ENCODE assay signal across 9 mouse cellular contexts in the genomic region with DNA sequence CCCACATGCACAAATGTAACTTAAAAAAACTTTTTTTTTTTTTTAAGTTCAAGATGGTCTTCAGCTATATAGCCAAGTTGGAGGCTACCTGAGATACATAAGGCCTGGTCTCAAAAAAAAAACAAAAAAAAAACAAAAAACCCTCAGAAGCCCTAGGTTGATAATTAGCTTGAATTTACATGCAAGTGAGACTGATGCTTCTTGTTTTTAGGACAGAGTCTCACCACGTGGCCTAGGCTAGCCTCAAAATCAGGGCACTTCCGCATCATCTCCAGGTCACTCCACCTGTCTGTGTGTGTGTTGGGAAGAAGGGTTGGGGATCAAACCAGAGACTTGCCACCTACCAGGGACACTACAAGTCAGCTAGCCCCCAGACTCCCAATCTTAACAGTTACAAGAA. TPM values are rescaled to one million over a fixed set of nuclear protein-coding genes. Genes with fewer than 3 reads are reported as not detected.
DNase-seq lines count a peak whose midpoint lies in the region; ATAC-seq and TF ChIP-seq lines count a peak whose summit lies in the region.
"Had no signal": no experiment of that assay in that cellular context is flagged by ENCODE, and none has a peak within 500 bp of the region (broad histone marks: within the 10 kb centered on the region; RNA-seq: fewer than 3 reads in every experiment).

A gene (minus strand): TSS at position 112 of the 400 bp plus-strand sequence.

- 87% methylated on average over 2 of the region's 2 CpGs for WGBS in heart, embryonic 15.5 days
- 89% methylated on average over 2 of the region's 2 CpGs for WGBS in midbrain, embryonic 12.5 days
- WGBS in midbrain, embryonic 11.5 days = 86% methylated on average over 2 of the region's 2 CpGs
- 86% methylated on average over 2 of the region's 2 CpGs for WGBS in embryonic facial prominence, embryonic 13.5 days
- 76% methylated on average over 2 of the region's 2 CpGs for WGBS in liver, postnatal 0 days (ENCODE audit: insufficient replicate concordance)

- DNase-seq in heart, adult 9 months (ENCODE audit: low spot score in 2 of 2) = no peak
- no peak for DNase-seq in midbrain, embryonic 11.5 days (ENCODE audit: low spot score, missing footprints)
- no peak for DNase-seq in liver, postnatal 0 days
- DNase-seq in gastrocnemius, adult 8-10 months (ENCODE audit: low spot score in 2 of 2) = no peak
- no peak for DNase-seq in adrenal gland, postnatal 25 days

- peak within 1 kb of the TSS; percentile 54 for H3K4me2 ChIP-seq in heart, embryonic 15.5 days
- no peak within 1 kb of the TSS for H3K4me2 ChIP-seq in midbrain, embryonic 12.5 days (replicated peaks)
- no peak within 1 kb of the TSS for H3K4me2 ChIP-seq in midbrain, embryonic 11.5 days
- H3K4me2 ChIP-seq in embryonic facial prominence, embryonic 13.5 days = no peak within 1 kb of the TSS
- H3K4me2 ChIP-seq in liver, postnatal 0 days (ENCODE audit: low read depth, low read length) = peak within 1 kb of the TSS; percentile 30

- H3K4me3 ChIP-seq in heart, embryonic 15.5 days = peak within 1 kb of the TSS; percentile 33
- no peak within 1 kb of the TSS for H3K4me3 ChIP-seq in midbrain, embryonic 12.5 days
- no peak within 1 kb of the TSS for H3K4me3 ChIP-seq in midbrain, embryonic 11.5 days (ENCODE audit: low read depth, low read length)
- H3K4me3 ChIP-seq in embryonic facial prominence, embryonic 13.5 days = no peak within 1 kb of the TSS
- 0 out of 2 replicates have a peak within 1 kb of the TSS, but pooled peaks have one; percentile 19 for H3K4me3 ChIP-seq in liver, postnatal 0 days (ENCODE audit: low read depth, low read length)

- ATAC-seq in heart, embryonic 15.5 days (replicated peaks; ENCODE audit: insufficient number of reproducible peaks, insufficient read depth, low FRiP score, low read depth) = no peak
- ATAC-seq in midbrain, embryonic 12.5 days (ENCODE audit: low FRiP score, low read depth) = no peak
- ATAC-seq in midbrain, embryonic 11.5 days (ENCODE audit: low FRiP score) = no peak
- ATAC-seq in embryonic facial prominence, embryonic 13.5 days (ENCODE audit: insufficient number of reproducible peaks, insufficient read depth, low FRiP score, low TSS enrichment, low read depth) = no peak
- ATAC-seq in liver, postnatal 0 days = no peak

- H3K27ac ChIP-seq in heart, embryonic 15.5 days = peak within 1 kb of the TSS; percentile 78
- no peak within 1 kb of the TSS for H3K27ac ChIP-seq in midbrain, embryonic 12.5 days (replicated peaks)
- no peak within 1 kb of the TSS; the same call in 1 of the 2 replicates for H3K27ac ChIP-seq in midbrain, embryonic 11.5 days (ENCODE audit: low read depth, low read length)
- H3K27ac ChIP-seq in embryonic facial prominence, embryonic 13.5 days = peak within 1 kb of the TSS; percentile 57; the same call in 1 of the 2 replicates
- peak within 1 kb of the TSS; percentile 82 for H3K27ac ChIP-seq in liver, postnatal 0 days (ENCODE audit: low read depth)
- H3K27ac ChIP-seq: liver, embryonic 14.5 days had no signal

- peak within 1 kb of the TSS; percentile 31 for H3K9ac ChIP-seq in heart, embryonic 15.5 days
- H3K9ac ChIP-seq in midbrain, embryonic 12.5 days (replicated peaks) = no peak within 1 kb of the TSS
- no peak within 1 kb of the TSS for H3K9ac ChIP-seq in midbrain, embryonic 11.5 days (ENCODE audit: low read length)
- no peak within 1 kb of the TSS for H3K9ac ChIP-seq in embryonic facial prominence, embryonic 13.5 days
- peak within 1 kb of the TSS; percentile 27; the same call in 1 of the 2 replicates for H3K9ac ChIP-seq in liver, postnatal 0 days (replicated peaks)
- H3K9ac ChIP-seq: liver, embryonic 14.5 days had no signal

- H3K27me3 ChIP-seq in heart, embryonic 15.5 days = no peaks in the 10 kb centered on the region
- H3K27me3 ChIP-seq in midbrain, embryonic 12.5 days = no peaks in the 10 kb centered on the region
- H3K27me3 ChIP-seq in midbrain, embryonic 11.5 days (ENCODE audit: control insufficient read depth, insufficient read depth, low read length) = no peaks in the 10 kb centered on the region
- no peaks in the 10 kb centered on the region for H3K27me3 ChIP-seq in embryonic facial prominence, embryonic 13.5 days
- no peaks in the 10 kb centered on the region for H3K27me3 ChIP-seq in liver, postnatal 0 days (ENCODE audit: insufficient read depth, low read length)

- H3K9me3 ChIP-seq in heart, embryonic 15.5 days (replicated peaks) = no peaks in the 10 kb centered on the region
- no peaks in the 10 kb centered on the region for H3K9me3 ChIP-seq in midbrain, embryonic 12.5 days
- no peaks in the 10 kb centered on the region for H3K9me3 ChIP-seq in midbrain, embryonic 11.5 days (ENCODE audit: control insufficient read depth, low read length)
- no peaks in the 10 kb centered on the region for H3K9me3 ChIP-seq in embryonic facial prominence, embryonic 13.5 days
- H3K9me3 ChIP-seq in liver, postnatal 0 days (ENCODE audit: low read length) = no peaks in the 10 kb centered on the region

- no peak for TF ChIP-seq CTCF in liver, postnatal 0 days (IDR thresholded peaks at IDR 0.05; ENCODE audit: low read depth)

- H3K4me1 ChIP-seq in heart, embryonic 15.5 days (replicated peaks) = peaks cover 32% of the 10 kb centered on the region
- peaks cover 10% of the 10 kb centered on the region for H3K4me1 ChIP-seq in midbrain, embryonic 12.5 days
- H3K4me1 ChIP-seq in midbrain, embryonic 11.5 days (ENCODE audit: control insufficient read depth, insufficient read depth, low read length) = peaks cover 5% of the 10 kb centered on the region
- H3K4me1 ChIP-seq in embryonic facial prominence, embryonic 13.5 days = peaks cover 26% of the 10 kb centered on the region
- H3K4me1 ChIP-seq in liver, postnatal 0 days (ENCODE audit: insufficient read depth) = peaks cover 11% of the 10 kb centered on the region; the same call in 1 of the 2 replicates

- peaks cover 10% of the 10 kb centered on the region for H3K36me3 ChIP-seq in heart, embryonic 15.5 days
- peaks cover 27% of the 10 kb centered on the region for H3K36me3 ChIP-seq in midbrain, embryonic 12.5 days
- peaks cover 6% of the 10 kb centered on the region for H3K36me3 ChIP-seq in midbrain, embryonic 11.5 days (ENCODE audit: control insufficient read depth, insufficient read depth, low read length)
- H3K36me3 ChIP-seq in embryonic facial prominence, embryonic 13.5 days = peaks cover 29% of the 10 kb centered on the region
- peaks cover 12% of the 10 kb centered on the region for H3K36me3 ChIP-seq in liver, postnatal 0 days (replicated peaks; ENCODE audit: insufficient read depth, low read length)

- no peak for TF ChIP-seq EP300 in liver, postnatal 0 days (IDR thresholded peaks at IDR 0.05; ENCODE audit: low read depth)

RNA-seq across cellular contexts. Expression of the gene that starts here (rescaled TPM):
- polyA plus RNA-seq in heart, embryonic 15.5 days (2015; fragmentation: Nextera tagmentation; extraction: Ambion mirVana) = 4.8 and 5.7 TPM in 2 replicates
- polyA plus RNA-seq in midbrain, embryonic 12.5 days (2016; fragmentation: Nextera tagmentation; extraction: Ambion mirVana) = 11.6 and 12.4 TPM in 2 replicates
- 4.7 TPM in 2 replicates for polyA plus RNA-seq in midbrain, embryonic 11.5 days (2014; fragmentation: Nextera tagmentation; extraction: Ambion mirVana)
- 13.5 and 14.6 TPM in 2 replicates for polyA plus RNA-seq in embryonic facial prominence, embryonic 13.5 days (2015; fragmentation: Nextera tagmentation; extraction: Ambion mirVana)
- 1.2 and 1.8 TPM in 2 replicates for polyA plus RNA-seq in liver, postnatal 0 days (2015; fragmentation: Nextera tagmentation; extraction: Ambion mirVana)
- total RNA-seq in gastrocnemius, adult 8-10 months (2022) = under 1 TPM; 0.22 to 0.86 (median 0.40) TPM
- total RNA-seq in adrenal gland, postnatal 25 days (2021) = 4.8 and 5.9 TPM in 2 replicates

Comparison
In these comparisons a context has a peak if more than half of its experiments do, and no peak if none do; other contexts are left out.
1. H3K27ac ChIP-seq: peak in heart, embryonic 15.5 days (single experiment), embryonic facial prominence, embryonic 13.5 days (single experiment) and liver, postnatal 0 days (single experiment); none in midbrain, embryonic 12.5 days (single experiment) and midbrain, embryonic 11.5 days (single experiment).
2. H3K4me2 ChIP-seq: peak in heart, embryonic 15.5 days (single experiment) and liver, postnatal 0 days (single experiment); none in midbrain, embryonic 12.5 days (single experiment), midbrain, embryonic 11.5 days (single experiment) and embryonic facial prominence, embryonic 13.5 days (single experiment).
3. H3K4me3 ChIP-seq: peak in heart, embryonic 15.5 days (single experiment) and liver, postnatal 0 days (single experiment); none in midbrain, embryonic 12.5 days (single experiment), midbrain, embryonic 11.5 days (single experiment) and embryonic facial prominence, embryonic 13.5 days (single experiment).
4. H3K9ac ChIP-seq: peak in heart, embryonic 15.5 days (single experiment) and liver, postnatal 0 days (single experiment); none in midbrain, embryonic 12.5 days (single experiment), midbrain, embryonic 11.5 days (single experiment) and embryonic facial prominence, embryonic 13.5 days (single experiment).